Mouse (Mus musculus) yolk sac, embryonic 10.5 days (tissue): ENCODE results near the gene 1700010I14Rik.

Experiments used
- DNase-seq: peaks from one replicate; pipeline ENCODE4 v3.0.0-alpha.2; 2017; ENCODE audit warnings: low spot score

Gene 1700010I14Rik

GRCm38 (mm10) chr17:8988119-8988807 is at the start of gene 1700010I14Rik:
1700010I14Rik (plus strand) TSS chr17:8988333.
- peak; percentile 47 for DNase-seq

GRCm38 (mm10) chr17:8951588-8951987 is 36.5 kb upstream of the 1700010I14Rik start:
- no peak for DNase-seq

- DNase-seq: no peak
These were observed 35.2 kb upstream of the 1700010I14Rik start for GRCm38 (mm10) chr17:8952951-8953350.

DNA sequence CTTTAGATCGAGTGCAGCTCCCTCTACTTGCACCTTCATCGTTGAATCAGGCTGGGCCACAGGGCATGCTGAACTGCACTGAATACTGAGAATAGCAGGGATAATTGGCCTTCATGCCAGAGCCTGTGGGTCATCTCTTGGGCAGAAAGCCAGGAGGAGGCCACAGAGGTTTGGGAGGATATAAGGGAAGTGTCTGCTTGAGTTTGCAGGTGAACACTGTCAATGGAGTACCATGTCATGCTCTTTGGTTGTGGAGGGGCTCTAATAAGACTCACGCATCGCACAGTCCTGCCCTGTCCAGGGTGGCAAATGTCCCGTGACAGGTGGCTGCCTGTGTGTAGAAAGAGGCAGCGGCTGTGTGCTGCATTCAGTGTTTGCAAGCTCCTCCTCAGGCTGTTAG is 30.0 kb upstream of the 1700010I14Rik start:
- DNase-seq: no peak

GRCm38 (mm10) chr17:8960386-8960785 is 27.7 kb upstream of the 1700010I14Rik start:
- DNase-seq: no peak

- DNase-seq: no peak
These were observed 27.0 kb upstream of the 1700010I14Rik start for GRCm38 (mm10) chr17:8961097-8961496.

DNA sequence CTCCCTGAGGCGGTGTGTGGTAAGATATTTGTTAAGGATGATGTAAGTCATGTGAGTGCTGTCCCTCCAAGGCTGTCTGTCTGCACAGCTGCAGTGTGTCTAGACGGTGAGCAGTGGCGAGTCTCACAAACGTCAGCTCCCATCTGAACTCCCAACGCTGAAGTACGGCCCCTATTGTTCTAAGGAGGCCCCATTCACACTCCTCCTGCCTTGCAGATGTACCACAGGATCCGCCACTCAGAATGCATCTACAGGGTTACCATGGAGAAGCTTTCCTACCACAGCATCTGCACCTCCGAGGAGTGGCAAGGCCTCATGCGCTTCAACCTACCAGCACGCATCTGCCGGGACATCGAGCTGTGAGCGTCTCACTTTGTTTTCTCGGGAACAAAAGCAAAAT is 26.5 kb upstream of the 1700010I14Rik start:
- no peak for DNase-seq

GRCm38 (mm10) chr17:8965177-8965576 is 23.0 kb upstream of the 1700010I14Rik start:
- DNase-seq: no peak

GRCm38 (mm10) chr17:8972152-8972854 is 15.8 kb upstream of the 1700010I14Rik start:
- DNase-seq: no peak

- no peak for DNase-seq
These were observed 14.8 kb upstream of the 1700010I14Rik start for GRCm38 (mm10) chr17:8973331-8973730.

DNA sequence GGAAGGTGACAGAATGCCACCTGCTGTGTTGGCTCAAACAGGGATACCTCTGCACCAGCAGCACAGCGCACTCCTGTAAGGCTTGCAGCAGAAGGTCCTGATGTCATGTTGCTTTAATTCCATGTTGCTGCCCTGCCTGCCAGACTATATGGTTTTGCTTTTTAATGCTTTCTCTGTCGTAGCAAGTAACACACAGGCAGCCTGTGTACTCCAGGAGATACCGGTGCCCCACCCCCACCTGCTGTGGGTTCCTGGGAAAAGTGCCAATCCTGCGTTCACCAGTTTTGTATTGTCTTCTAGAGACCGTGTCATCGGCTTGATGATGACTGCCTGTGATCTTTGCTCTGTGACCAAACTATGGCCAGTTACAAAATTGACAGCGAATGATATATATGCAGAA is 13.7 kb upstream of the 1700010I14Rik start:
- DNase-seq: no peak

DNA sequence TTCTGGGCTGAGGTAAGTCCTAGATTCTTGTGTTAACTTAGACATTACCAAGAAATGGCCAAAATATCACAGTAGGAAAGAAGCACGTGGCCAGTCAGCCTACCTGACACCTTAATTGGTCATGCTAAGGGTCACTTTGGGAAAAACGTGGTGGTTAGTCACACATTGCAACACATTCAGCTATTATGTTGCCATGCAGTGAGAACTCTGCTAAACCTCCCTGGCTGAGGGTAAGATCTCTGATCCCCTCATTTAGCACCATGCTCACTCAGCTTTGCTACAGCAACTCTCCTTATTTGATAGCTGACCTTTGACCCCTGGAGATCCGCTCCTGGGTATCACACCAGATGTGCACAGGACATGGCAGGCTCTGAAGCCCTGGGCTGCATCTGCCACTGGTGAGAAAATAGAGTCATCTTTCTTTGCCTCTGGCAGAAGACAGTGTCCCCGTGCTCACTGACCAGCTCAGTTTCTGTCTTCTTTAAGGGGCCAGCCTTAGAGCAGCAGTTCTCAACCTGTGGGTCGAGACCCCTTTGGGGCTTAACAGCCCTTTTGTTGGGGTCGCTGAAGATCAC is 13.2 kb upstream of the 1700010I14Rik start:
- no peak for DNase-seq

DNA sequence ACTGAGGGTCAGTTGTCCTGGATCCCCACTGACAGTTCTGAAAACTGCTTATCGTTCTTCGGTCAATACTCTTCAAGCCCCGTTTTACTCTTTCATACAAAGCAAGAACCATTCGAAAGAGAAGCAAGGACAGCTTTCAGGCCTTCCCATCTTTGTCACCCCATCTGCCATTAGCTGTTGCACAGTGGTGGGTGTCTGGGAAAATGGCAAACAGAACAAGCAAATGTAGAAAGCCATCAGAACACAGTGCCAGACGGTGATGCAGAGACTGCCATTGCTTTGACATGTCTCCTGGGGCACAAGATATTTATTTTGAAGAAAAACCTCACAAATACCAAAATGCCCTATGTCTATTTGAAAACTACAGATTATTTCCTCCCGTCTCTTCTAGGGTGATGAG is 11.4 kb upstream of the 1700010I14Rik start:
- no peak for DNase-seq

GRCm38 (mm10) chr17:8977271-8977670 is 10.9 kb upstream of the 1700010I14Rik start:
- DNase-seq: no peak

DNA sequence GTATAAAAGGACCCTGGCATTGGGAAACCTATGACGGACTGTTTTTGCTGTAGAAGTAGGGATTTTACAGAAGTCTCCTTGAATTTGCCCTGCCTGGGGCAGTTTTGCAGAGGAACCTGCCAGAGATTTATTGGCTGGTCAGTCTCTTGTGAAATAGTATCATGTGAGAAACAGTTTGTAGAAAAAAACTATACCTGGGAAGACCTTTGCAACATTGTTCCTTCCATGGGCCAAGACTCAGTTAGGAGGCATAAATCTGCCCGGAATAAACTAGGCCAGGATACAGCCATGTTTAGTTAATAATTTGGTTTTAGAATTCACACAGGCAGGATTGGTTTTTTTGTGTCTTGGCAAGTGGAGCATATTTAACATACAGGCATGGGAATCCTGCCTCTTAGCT is 4.6 kb upstream of the 1700010I14Rik start:
- no peak for DNase-seq

DNA sequence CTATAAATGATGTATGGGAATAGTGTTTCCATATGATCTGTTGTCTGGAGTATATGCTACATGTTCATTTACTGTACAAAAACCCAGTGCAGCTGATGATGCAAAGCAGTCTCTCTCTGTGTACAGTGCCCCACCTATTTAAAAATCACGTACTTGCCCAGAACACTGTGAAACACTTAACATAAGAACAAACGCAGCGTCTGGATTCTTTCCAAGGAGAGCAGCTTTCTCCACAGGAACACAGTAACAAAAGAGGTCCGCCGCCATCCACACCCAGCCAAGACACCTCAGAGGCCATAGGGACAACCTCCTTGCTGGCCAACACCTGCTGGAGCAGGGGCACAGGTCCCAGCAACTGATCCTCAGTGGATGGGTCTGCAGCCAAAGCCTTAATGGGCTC is 2.4 kb upstream of the 1700010I14Rik start:
- DNase-seq: no peak

GRCm38 (mm10) chr17:8986551-8986950 is 1.6 kb upstream of the 1700010I14Rik start:
- DNase-seq: no peak

- DNase-seq: no peak
These were observed 764 bp upstream of the 1700010I14Rik start for GRCm38 (mm10) chr17:8987369-8987768.

DNA sequence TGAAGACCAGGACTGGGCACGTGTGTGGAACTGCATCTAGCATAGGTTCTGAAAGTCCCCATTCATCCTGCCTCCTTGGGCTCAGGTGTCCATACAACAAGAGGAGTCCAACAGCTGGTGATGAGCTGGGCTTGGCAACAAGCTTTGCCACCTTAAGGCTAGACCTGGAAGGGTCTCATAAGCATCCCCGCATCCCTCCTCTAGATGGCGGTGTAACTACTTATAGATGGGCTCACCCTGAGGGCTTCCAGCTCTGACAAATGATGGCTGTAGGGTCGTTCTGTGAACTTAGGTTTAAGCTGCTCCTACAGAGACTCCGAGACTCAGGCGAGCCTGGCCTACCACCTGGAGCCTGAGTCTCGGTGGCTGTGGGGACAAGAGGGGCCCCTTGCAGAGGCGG is 3.0 kb downstream of the 1700010I14Rik start:
- DNase-seq: no peak

DNA sequence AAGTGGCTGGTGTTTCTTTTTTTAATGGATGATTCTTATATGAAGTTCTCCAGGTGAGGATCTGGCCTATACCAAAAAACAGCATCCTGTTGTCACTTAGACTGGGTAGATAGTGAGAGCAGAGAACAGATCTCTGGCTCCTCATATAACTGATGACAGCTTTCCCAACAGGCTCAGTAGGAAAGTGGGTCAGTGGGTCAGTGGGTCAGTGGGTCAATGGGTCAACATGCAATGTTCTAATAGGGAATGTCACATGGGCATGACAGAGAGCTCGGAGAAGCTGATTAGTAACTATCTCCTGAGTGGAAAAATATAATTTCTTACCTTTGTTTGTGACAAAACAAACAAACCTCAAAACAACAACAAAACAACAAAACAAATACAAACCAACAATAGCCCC is 7.2 kb downstream of the 1700010I14Rik start:
- no peak for DNase-seq

DNA sequence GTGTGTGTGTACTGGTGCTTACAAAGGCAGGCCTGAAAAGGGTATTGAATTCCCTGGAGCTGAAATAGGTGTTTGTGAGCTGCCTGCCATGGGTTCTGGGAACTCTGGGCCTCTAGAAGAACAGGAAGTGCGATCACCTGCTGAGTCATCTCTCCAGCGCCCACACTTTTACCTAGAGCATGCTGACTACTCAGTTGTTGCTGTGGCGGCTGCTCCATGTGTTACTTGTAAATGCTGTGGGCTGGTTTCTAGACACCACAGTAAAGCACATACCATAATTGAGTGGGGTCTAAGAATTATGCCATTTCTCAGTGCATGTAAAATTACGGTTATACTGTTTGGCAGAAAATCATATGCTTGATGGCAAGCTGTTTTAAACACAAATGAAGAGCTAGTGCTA is 14.3 kb downstream of the 1700010I14Rik start:
- DNase-seq: no peak

DNA sequence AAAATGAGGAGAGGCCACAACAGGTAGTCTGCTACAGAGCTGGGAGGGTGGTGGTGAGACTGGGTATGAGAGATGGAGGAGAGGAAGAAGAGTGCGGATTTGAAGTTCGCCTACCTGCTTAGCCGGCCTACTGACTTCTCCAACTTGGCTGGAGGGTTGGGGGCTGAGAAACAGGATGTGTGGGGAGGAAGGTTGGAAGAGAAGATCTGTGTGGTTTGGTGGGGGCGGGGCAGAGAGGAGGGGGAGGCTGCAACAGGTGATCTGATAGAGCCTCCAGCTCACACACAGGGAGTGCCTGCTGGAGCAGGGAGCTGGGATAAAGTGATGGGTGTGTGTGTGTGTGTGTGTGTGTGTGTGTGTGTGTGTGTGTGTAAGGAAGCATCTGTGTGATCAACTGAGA is 16.4 kb downstream of the 1700010I14Rik start:
- DNase-seq: no peak

DNA sequence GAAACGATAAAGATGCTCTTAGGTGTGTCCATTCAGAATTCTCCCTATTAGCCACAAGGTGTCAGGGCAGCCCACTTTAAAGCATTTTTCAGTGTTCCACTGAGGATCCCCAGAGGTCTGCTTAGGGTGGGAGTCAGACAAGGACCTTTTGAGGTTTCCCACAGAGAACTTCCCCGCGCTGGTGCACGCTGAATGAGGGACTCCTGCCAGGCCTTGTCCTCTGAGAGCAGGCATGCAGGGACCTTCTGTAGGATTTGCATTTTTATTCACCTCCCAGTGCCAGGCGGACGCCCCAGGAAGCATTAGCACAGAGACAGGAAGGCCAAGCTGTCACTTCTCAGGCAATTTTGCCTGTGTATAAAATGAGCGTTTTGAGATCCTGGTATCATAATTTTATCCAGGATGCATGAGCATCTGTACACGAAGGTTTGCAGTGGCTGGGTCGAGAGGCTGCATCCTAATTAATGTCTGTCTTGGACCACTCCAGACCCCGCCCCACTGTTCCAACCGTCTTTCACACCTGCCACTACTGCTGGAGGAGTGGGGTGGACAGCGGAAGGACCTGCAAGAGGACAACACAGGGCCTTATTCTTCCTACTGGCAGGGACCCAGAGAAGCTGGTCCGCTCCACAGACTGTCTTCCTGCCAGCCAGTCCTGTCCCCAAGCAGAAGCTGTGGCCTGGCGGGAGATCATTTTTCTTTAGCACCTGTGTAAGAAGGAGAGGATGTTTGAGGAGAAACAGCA is 35.2 kb downstream of the 1700010I14Rik start:
- no peak for DNase-seq
